Mouse (Mus musculus): ENCODE measurements around the gene Plcz1. TPM values are rescaled to one million over a fixed set of nuclear protein-coding genes. Genes with fewer than 3 reads are reported as not detected.

The Plcz1 gene
- polyA plus RNA-seq, 1 experiment from 2014 or later: not detected

DNA sequence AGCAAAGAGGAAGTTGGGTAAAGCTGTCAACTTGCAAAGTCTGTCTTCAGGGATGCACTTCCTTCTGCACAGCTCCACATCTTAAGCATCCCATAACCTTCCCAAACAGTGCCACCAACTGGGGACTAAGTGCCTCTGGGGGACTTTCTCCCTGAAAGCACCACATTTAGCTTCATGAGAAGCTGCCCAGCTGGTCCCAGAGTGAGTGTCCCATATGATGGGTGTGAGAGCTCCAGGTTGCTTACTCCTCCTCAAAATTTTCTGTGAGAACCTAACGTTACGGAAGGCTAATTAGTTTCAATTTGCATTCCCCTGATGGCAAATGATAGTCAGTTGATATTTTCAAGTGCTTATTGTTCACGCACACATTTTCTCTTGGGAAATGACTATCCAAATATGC is 57.2 kb downstream of the Plcz1 start:
- Histone ChIP-seq H3K9me3 (no peaks in the 10 kb centered on the region), H3K27ac (replicated peaks) (no peak overlapping the region), H3K27me3 (no peaks in the 10 kb centered on the region), H3K9ac (no peak overlapping the region), H3K4me3 (no peak overlapping the region), H3K36me3 (no peaks in the 10 kb centered on the region), H3K4me1 (replicated peaks) (no peaks in the 10 kb centered on the region; the same call in 1 of the 2 replicates), H3K4me2 (no peak overlapping the region)
- 88% methylated on average over 3 of the region's 3 CpGs for WGBS
- no peak for ATAC-seq (ENCODE audit: low read depth)

GRCm38 (mm10) chr6:139981061-139981460 is 60.2 kb downstream of the Plcz1 start:
- Histone ChIP-seq H3K36me3 (no peaks in the 10 kb centered on the region), H3K4me1 (replicated peaks) (no peaks in the 10 kb centered on the region), H3K9me3 (no peaks in the 10 kb centered on the region), H3K27ac (replicated peaks) (no peak overlapping the region), H3K27me3 (no peaks in the 10 kb centered on the region), H3K4me2 (no peak overlapping the region), H3K4me3 (no peak overlapping the region), H3K9ac (no peak overlapping the region)
- no peak for ATAC-seq (ENCODE audit: low read depth)

- no peak overlapping the region for H3K9ac ChIP-seq
- no peaks in the 10 kb centered on the region for H3K9me3 ChIP-seq
- H3K4me2 ChIP-seq: no peak overlapping the region
- no peak overlapping the region for H3K27ac ChIP-seq (replicated peaks)
- no peaks in the 10 kb centered on the region for H3K36me3 ChIP-seq
- no peaks in the 10 kb centered on the region for H3K27me3 ChIP-seq
- H3K4me3 ChIP-seq: no peak overlapping the region
- ATAC-seq (ENCODE audit: low read depth): no peak
- H3K4me1 ChIP-seq (replicated peaks): no peaks in the 10 kb centered on the region
- WGBS: 59% methylated on average over 3 of the region's 3 CpGs
Measured at GRCm38 (mm10) chr6:139978114-139978513, 63.1 kb downstream of the Plcz1 start.

DNA sequence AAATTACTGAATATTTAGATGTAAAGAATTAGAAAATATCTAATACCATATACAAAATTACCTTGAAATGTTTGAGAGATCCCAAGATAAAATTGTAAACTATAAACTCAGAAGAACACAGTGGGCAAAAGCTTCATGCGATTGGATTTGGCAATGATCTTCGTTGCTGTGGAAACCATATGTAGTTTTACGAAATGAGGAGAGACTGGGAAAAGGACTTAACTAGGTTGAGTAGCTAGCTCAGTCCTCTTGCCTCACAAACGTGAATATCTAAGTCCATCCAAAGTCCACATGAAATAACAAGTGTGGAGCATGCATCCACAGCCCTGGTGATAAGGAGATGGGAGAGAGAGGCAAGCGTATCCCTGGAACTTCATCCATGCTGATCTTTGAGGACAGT is 66.6 kb downstream of the Plcz1 start:
- no peak overlapping the region for H3K4me2 ChIP-seq
- no peaks in the 10 kb centered on the region for H3K36me3 ChIP-seq
- H3K9ac ChIP-seq: no peak overlapping the region
- H3K27me3 ChIP-seq: no peaks in the 10 kb centered on the region
- H3K9me3 ChIP-seq: no peaks in the 10 kb centered on the region
- no peak overlapping the region for H3K27ac ChIP-seq (replicated peaks)
- 85% methylated on average over 5 of the region's 5 CpGs for WGBS
- H3K4me3 ChIP-seq: no peak overlapping the region
- H3K4me1 ChIP-seq (replicated peaks): no peaks in the 10 kb centered on the region
- ATAC-seq (ENCODE audit: low read depth): no peak

GRCm38 (mm10) chr6:139971608-139972298 is 69.5 kb downstream of the Plcz1 start:
- Histone ChIP-seq H3K36me3 (no peaks in the 10 kb centered on the region), H3K27ac (replicated peaks) (no peak overlapping the region), H3K9ac (no peak overlapping the region), H3K4me1 (replicated peaks) (peaks cover 2% of the 10 kb centered on the region; the same call in 1 of the 2 replicates), H3K4me3 (no peak overlapping the region), H3K27me3 (no peaks in the 10 kb centered on the region), H3K9me3 (no peaks in the 10 kb centered on the region), H3K4me2 (no peak overlapping the region)
- 90% methylated on average over 4 of the region's 4 CpGs for WGBS
- ATAC-seq (ENCODE audit: low read depth): no peak

DNA sequence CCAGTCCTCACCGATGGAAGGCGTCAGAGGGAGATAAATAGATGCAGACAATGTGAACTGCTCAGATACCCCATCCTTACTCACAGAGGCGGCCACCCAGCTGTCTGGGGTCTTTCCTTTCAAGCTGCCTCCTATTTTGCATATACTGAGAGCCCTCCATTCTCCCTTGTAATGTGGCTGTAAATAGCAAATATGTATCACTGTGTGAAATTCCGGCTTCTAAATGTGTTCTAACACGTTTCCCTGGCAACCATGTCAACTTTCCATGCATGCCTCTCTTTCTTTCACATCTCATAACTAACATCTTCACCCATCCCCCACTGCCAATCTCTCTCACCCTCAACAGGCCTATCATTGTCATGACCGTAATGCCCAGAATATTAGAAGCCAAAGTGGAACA is 74.6 kb downstream of the Plcz1 start:
- no peak overlapping the region for H3K4me3 ChIP-seq
- H3K4me2 ChIP-seq: no peak overlapping the region
- no peaks in the 10 kb centered on the region for H3K36me3 ChIP-seq
- H3K9ac ChIP-seq: no peak overlapping the region
- ATAC-seq (ENCODE audit: low read depth): no peak
- WGBS: 28% methylated on average over 6 of the region's 6 CpGs
- no peaks in the 10 kb centered on the region for H3K9me3 ChIP-seq
- H3K27ac ChIP-seq (replicated peaks): no peak overlapping the region
- H3K27me3 ChIP-seq: no peaks in the 10 kb centered on the region
- peaks cover 16% of the 10 kb centered on the region for H3K4me1 ChIP-seq (replicated peaks)

DNA sequence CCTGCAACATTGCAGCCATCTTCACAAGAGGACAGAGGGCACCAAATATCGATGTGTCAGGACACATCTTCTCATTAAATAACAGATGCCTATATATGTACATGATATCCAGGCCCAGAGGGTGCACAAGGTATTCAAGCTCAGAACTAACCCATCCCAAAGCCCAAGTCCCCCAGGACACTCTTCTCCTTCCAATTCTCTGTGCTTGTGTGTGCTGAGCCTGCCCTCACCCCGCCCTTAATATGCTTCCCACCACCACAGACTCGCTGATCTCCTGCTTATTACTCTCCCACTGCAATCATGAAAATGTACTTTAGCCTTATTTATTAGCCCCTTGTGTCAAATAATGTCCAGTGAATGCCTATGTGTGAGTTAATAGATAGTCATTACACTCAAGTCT is 76.4 kb downstream of the Plcz1 start:
- 61% methylated on average over 3 of the region's 3 CpGs for WGBS
- no peaks in the 10 kb centered on the region for H3K27me3 ChIP-seq

GRCm38 (mm10) chr6:139963775-139964174 is 77.5 kb downstream of the Plcz1 start:
- peaks cover 16% of the 10 kb centered on the region for H3K4me1 ChIP-seq (replicated peaks)
- no peaks in the 10 kb centered on the region for H3K36me3 ChIP-seq
- no peak overlapping the region for H3K9ac ChIP-seq
- 65% methylated on average over 3 of the region's 3 CpGs for WGBS
- H3K4me2 ChIP-seq: no peak overlapping the region
- no peak for ATAC-seq (ENCODE audit: low read depth)
- no peaks in the 10 kb centered on the region for H3K9me3 ChIP-seq
- no peak overlapping the region for H3K4me3 ChIP-seq
- H3K27me3 ChIP-seq: no peaks in the 10 kb centered on the region
- no peak overlapping the region for H3K27ac ChIP-seq (replicated peaks)

More for the DNA sequence above, 76.4 kb downstream of the Plcz1 start:
- Histone ChIP-seq H3K27ac (replicated peaks) (no peak overlapping the region), H3K4me1 (replicated peaks) (peaks cover 16% of the 10 kb centered on the region), H3K4me3 (no peak overlapping the region), H3K9me3 (no peaks in the 10 kb centered on the region), H3K9ac (no peak overlapping the region), H3K4me2 (no peak overlapping the region), H3K36me3 (no peaks in the 10 kb centered on the region)
- ATAC-seq (ENCODE audit: low read depth): peak; percentile 40; the same call in 1 of the 2 replicates

DNA sequence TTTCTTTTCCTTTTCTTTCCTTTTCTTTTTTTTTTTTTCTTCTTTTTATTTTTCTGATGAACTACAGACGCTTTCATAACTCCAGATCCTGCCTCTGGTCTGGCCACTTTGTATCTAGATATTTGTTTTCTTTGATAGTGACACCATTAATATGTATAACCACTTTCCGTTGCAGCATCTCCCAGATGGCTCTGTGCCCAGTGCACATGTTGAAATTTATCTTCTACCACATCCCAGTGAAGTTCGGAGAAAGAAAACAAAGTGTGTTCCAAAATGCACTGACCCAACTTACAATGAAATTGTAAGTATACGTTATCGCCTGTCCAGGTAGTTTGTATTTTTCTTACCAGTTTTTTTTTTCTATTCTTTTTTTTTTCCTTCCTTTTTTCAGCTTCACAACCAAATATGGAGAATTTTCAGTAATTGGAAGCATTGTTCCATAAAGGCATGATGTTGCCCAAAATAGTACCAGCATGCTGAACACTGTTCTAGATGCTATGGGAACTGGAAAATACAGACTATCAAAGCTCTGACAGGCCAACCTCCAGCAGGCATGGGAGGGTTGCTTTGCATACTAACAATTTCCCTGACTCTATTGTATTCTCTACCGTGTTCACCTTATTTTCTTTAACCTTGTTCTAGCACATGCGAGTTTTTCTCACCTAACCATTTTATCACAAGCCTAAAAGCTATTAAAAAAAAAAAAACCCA is 83.6 kb downstream of the Plcz1 start:
- no peak overlapping the region for H3K9ac ChIP-seq
- no peak overlapping the region for H3K4me2 ChIP-seq
- no peaks in the 10 kb centered on the region for H3K4me1 ChIP-seq (replicated peaks)
- H3K27ac ChIP-seq (replicated peaks): no peak overlapping the region
- no peaks in the 10 kb centered on the region for H3K36me3 ChIP-seq
- no peak for ATAC-seq (ENCODE audit: low read depth)
- H3K27me3 ChIP-seq: no peaks in the 10 kb centered on the region
- WGBS: 72% methylated on average over 7 of the region's 7 CpGs
- no peak overlapping the region for H3K4me3 ChIP-seq
- H3K9me3 ChIP-seq: no peaks in the 10 kb centered on the region

GRCm38 (mm10) chr6:139953596-139953995 is 87.7 kb downstream of the Plcz1 start:
- no peak overlapping the region for H3K4me3 ChIP-seq
- WGBS: 85% methylated on average over 12 of the region's 12 CpGs
- H3K27ac ChIP-seq (replicated peaks): no peak overlapping the region
- no peaks in the 10 kb centered on the region for H3K4me1 ChIP-seq (replicated peaks)
- H3K36me3 ChIP-seq: no peaks in the 10 kb centered on the region
- no peak for ATAC-seq (ENCODE audit: low read depth)
- H3K27me3 ChIP-seq: no peaks in the 10 kb centered on the region
- H3K4me2 ChIP-seq: no peak overlapping the region
- H3K9me3 ChIP-seq: no peaks in the 10 kb centered on the region
- H3K9ac ChIP-seq: no peak overlapping the region

DNA sequence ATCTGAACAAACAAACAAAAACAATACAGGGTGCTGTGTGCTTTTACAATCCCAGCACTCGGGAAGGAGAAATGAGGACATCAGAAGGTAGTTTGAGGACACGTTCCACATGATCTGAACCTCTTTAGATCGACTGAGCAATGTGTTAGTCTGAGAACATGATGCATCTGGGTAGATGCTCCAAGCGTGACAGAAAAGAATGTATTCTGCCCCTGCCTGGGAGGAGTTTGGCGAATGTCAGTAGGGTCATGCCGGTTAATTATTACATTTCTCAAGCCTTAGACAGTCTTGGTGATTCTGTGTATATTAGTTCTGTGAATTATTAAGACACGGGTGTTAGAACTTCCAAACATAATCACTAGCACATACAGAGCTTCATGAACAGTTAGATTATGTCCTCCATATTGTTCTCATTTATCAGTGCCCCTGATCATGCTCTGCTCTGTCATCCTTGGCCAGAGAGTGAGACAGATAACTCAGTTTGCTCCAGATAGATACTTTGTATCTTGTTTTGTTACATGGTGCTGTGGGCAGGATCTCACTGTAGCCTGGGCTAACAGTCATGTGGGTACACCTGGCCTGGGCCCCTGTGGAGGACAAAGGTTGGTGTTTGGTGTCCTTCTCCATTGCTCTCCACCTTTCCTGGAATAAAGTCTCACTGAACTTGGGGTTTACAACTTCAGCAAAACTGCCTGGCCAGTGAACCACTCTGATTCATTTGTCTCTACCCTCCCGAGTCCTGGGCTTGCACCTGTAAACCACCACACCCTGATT is 94.0 kb downstream of the Plcz1 start:
- WGBS: 86% methylated on average over 8 of the region's 8 CpGs
- Histone ChIP-seq H3K9ac (no peak overlapping the region), H3K27me3 (no peaks in the 10 kb centered on the region), H3K36me3 (no peaks in the 10 kb centered on the region), H3K9me3 (no peaks in the 10 kb centered on the region), H3K4me3 (no peak overlapping the region), H3K4me2 (no peak overlapping the region), H3K27ac (replicated peaks) (no peak overlapping the region), H3K4me1 (replicated peaks) (no peaks in the 10 kb centered on the region)
- ATAC-seq (ENCODE audit: low read depth): no peak
